Mouse (Mus musculus): ENCODE results near the gene Fignl1. TPM values are rescaled to one million over a fixed set of nuclear protein-coding genes. Genes with fewer than 3 reads are reported as not detected.

The Fignl1 gene
- total and polyA plus RNA-seq, 2 experiments from 2014 or later = 10.8 to 12.0 TPM

GRCm38 (mm10) chr11:11805951-11806350 is 2.8 kb downstream of the Fignl1 start:
- no peak for ATAC-seq (ENCODE audit: insufficient read depth, low read depth)
- H3K27me3 ChIP-seq (ENCODE audit: control insufficient read depth, insufficient read depth, low read length) = no peaks in the 10 kb centered on the region
- TF ChIP-seq CTCF (IDR thresholded peaks at IDR 0.05; ENCODE audit: low read depth) (no peak), EP300 (IDR thresholded peaks at IDR 0.05; ENCODE audit: low read depth) (no peak)
- H3K36me3 ChIP-seq (replicated peaks; ENCODE audit: control insufficient read depth, insufficient read depth, low read length) = peaks cover 43% of the 10 kb centered on the region
- 53% methylated on average over 4 of the region's 4 CpGs for WGBS
- no peaks in the 10 kb centered on the region for H3K9me3 ChIP-seq (replicated peaks; ENCODE audit: control insufficient read depth, low read length)
- no peak overlapping the region for H3K4me2 ChIP-seq (ENCODE audit: low read depth, low read length)
- no peak overlapping the region for H3K27ac ChIP-seq (ENCODE audit: low read depth)
- H3K4me1 ChIP-seq (ENCODE audit: control insufficient read depth, insufficient read depth) = peaks cover 12% of the 10 kb centered on the region; the same call in 1 of the 2 replicates
- no peak for DNase-seq (ENCODE audit: low spot score)
- no peak overlapping the region for H3K9ac ChIP-seq (replicated peaks; ENCODE audit: low read depth, low read length)
- H3K4me3 ChIP-seq (ENCODE audit: low read depth, low read length) = no peak overlapping the region

GRCm38 (mm10) chr11:11804421-11804820 is 4.3 kb downstream of the Fignl1 start:
- H3K27ac ChIP-seq (ENCODE audit: low read depth) = no peak overlapping the region
- 69% methylated on average over 5 of the region's 5 CpGs for WGBS
- H3K36me3 ChIP-seq (replicated peaks; ENCODE audit: control insufficient read depth, insufficient read depth, low read length) = peaks cover 45% of the 10 kb centered on the region
- H3K4me3 ChIP-seq (ENCODE audit: low read depth, low read length) = no peak overlapping the region
- H3K4me1 ChIP-seq (ENCODE audit: control insufficient read depth, insufficient read depth) = peaks cover 6% of the 10 kb centered on the region; the same call in 1 of the 2 replicates
- no peak overlapping the region for H3K9ac ChIP-seq (replicated peaks; ENCODE audit: low read depth, low read length)
- TF ChIP-seq EP300 (IDR thresholded peaks at IDR 0.05; ENCODE audit: low read depth) (no peak), CTCF (IDR thresholded peaks at IDR 0.05; ENCODE audit: low read depth) (no peak)
- H3K27me3 ChIP-seq (ENCODE audit: control insufficient read depth, insufficient read depth, low read length) = no peaks in the 10 kb centered on the region
- H3K9me3 ChIP-seq (replicated peaks; ENCODE audit: control insufficient read depth, low read length) = no peaks in the 10 kb centered on the region
- no peak for ATAC-seq (ENCODE audit: insufficient read depth, low read depth)
- H3K4me2 ChIP-seq (ENCODE audit: low read depth, low read length) = no peak overlapping the region
- no peak for DNase-seq (ENCODE audit: low spot score)

- no peak for ATAC-seq (ENCODE audit: insufficient read depth, low read depth)
- Histone ChIP-seq H3K4me3 (ENCODE audit: low read depth, low read length) (no peak overlapping the region), H3K4me1 (ENCODE audit: control insufficient read depth, insufficient read depth) (no peaks in the 10 kb centered on the region), H3K9me3 (replicated peaks; ENCODE audit: control insufficient read depth, low read length) (no peaks in the 10 kb centered on the region), H3K27me3 (ENCODE audit: control insufficient read depth, insufficient read depth, low read length) (no peaks in the 10 kb centered on the region), H3K9ac (replicated peaks; ENCODE audit: low read depth, low read length) (no peak overlapping the region), H3K27ac (ENCODE audit: low read depth) (no peak overlapping the region), H3K4me2 (ENCODE audit: low read depth, low read length) (no peak overlapping the region), H3K36me3 (replicated peaks; ENCODE audit: control insufficient read depth, insufficient read depth, low read length) (peaks cover 57% of the 10 kb centered on the region)
- no peak for DNase-seq (ENCODE audit: low spot score)
- WGBS = 89% methylated on average over 9 of the region's 9 CpGs
- no peak for TF ChIP-seq CTCF (IDR thresholded peaks at IDR 0.05; ENCODE audit: low read depth)
- TF ChIP-seq EP300 (IDR thresholded peaks at IDR 0.05; ENCODE audit: low read depth) = no peak
Observed at GRCm38 (mm10) chr11:11801067-11801466, 7.7 kb downstream of the Fignl1 start.

- DNase-seq (ENCODE audit: low spot score) (no peak), ATAC-seq (ENCODE audit: insufficient read depth, low read depth) (no peak)
- H3K9me3 ChIP-seq (replicated peaks; ENCODE audit: control insufficient read depth, low read length) = no peaks in the 10 kb centered on the region
- H3K4me2 ChIP-seq (ENCODE audit: low read depth, low read length) = no peak overlapping the region
- H3K36me3 ChIP-seq (replicated peaks; ENCODE audit: control insufficient read depth, insufficient read depth, low read length) = peaks cover 52% of the 10 kb centered on the region
- no peaks in the 10 kb centered on the region for H3K4me1 ChIP-seq (ENCODE audit: control insufficient read depth, insufficient read depth)
- 92% methylated on average over 3 of the region's 3 CpGs for WGBS
- TF ChIP-seq EP300 (IDR thresholded peaks at IDR 0.05; ENCODE audit: low read depth) (no peak), CTCF (IDR thresholded peaks at IDR 0.05; ENCODE audit: low read depth) (no peak)
- H3K4me3 ChIP-seq (ENCODE audit: low read depth, low read length) = no peak overlapping the region
- no peak overlapping the region for H3K9ac ChIP-seq (replicated peaks; ENCODE audit: low read depth, low read length)
- no peak overlapping the region for H3K27ac ChIP-seq (ENCODE audit: low read depth)
- H3K27me3 ChIP-seq (ENCODE audit: control insufficient read depth, insufficient read depth, low read length) = no peaks in the 10 kb centered on the region
Observed at GRCm38 (mm10) chr11:11800304-11800703, 8.5 kb downstream of the Fignl1 start.

- H3K27ac ChIP-seq (ENCODE audit: low read depth) = no peak overlapping the region
- H3K27me3 ChIP-seq (ENCODE audit: control insufficient read depth, insufficient read depth, low read length) = no peaks in the 10 kb centered on the region
- no peak overlapping the region for H3K4me2 ChIP-seq (ENCODE audit: low read depth, low read length)
- 94% methylated on average over 1 of the region's 1 CpGs for WGBS
- ATAC-seq (ENCODE audit: insufficient read depth, low read depth) = no peak
- H3K4me3 ChIP-seq (ENCODE audit: low read depth, low read length) = no peak overlapping the region
- TF ChIP-seq CTCF (IDR thresholded peaks at IDR 0.05; ENCODE audit: low read depth) = no peak
- no peaks in the 10 kb centered on the region for H3K9me3 ChIP-seq (replicated peaks; ENCODE audit: control insufficient read depth, low read length)
- no peak overlapping the region for H3K9ac ChIP-seq (replicated peaks; ENCODE audit: low read depth, low read length)
- no peaks in the 10 kb centered on the region for H3K4me1 ChIP-seq (ENCODE audit: control insufficient read depth, insufficient read depth)
- no peak for DNase-seq (ENCODE audit: low spot score)
- peaks cover 40% of the 10 kb centered on the region for H3K36me3 ChIP-seq (replicated peaks; ENCODE audit: control insufficient read depth, insufficient read depth, low read length)
Observed at GRCm38 (mm10) chr11:11798690-11799089, 10.1 kb downstream of the Fignl1 start.

GRCm38 (mm10) chr11:11794626-11795025 is 14.1 kb downstream of the Fignl1 start:
- TF ChIP-seq CTCF (IDR thresholded peaks at IDR 0.05; ENCODE audit: low read depth) = no peak
- TF ChIP-seq EP300 (IDR thresholded peaks at IDR 0.05; ENCODE audit: low read depth) = no peak
- WGBS = 83% methylated on average over 1 of the region's 1 CpGs
- H3K27me3 ChIP-seq (ENCODE audit: control insufficient read depth, insufficient read depth, low read length) = no peaks in the 10 kb centered on the region
- H3K36me3 ChIP-seq (replicated peaks; ENCODE audit: control insufficient read depth, insufficient read depth, low read length) = peaks cover 12% of the 10 kb centered on the region
- H3K4me2 ChIP-seq (ENCODE audit: low read depth, low read length) = no peak overlapping the region
- no peaks in the 10 kb centered on the region for H3K4me1 ChIP-seq (ENCODE audit: control insufficient read depth, insufficient read depth)
- H3K9ac ChIP-seq (replicated peaks; ENCODE audit: low read depth, low read length) = no peak overlapping the region
- H3K4me3 ChIP-seq (ENCODE audit: low read depth, low read length) = no peak overlapping the region
- H3K9me3 ChIP-seq (replicated peaks; ENCODE audit: control insufficient read depth, low read length) = no peaks in the 10 kb centered on the region
- DNase-seq (ENCODE audit: low spot score) (no peak), ATAC-seq (ENCODE audit: insufficient read depth, low read depth) (no peak)
- no peak overlapping the region for H3K27ac ChIP-seq (ENCODE audit: low read depth)

Measured in heart, postnatal 0 days (tissue).